Mouse (Mus musculus) hindbrain, postnatal 0 days (tissue): ENCODE data around the gene Agrp. TPM values are rescaled to one million over a fixed set of nuclear protein-coding genes. Genes with fewer than 3 reads are reported as not detected.

Source experiments
- ATAC-seq: fragments of 200-750 bp; cut with Nextera tagmentation; 2 replicates; pipeline ENCODE4 v1.8.0; 2017; ENCODE audit warnings: mild to moderate bottlenecking, moderate TSS enrichment, moderate library complexity
- DNase-seq: peaks from one replicate; pipeline ENCODE4 v3.0.0-alpha.2; 2015; ENCODE audit warnings: low spot score
- H3K27ac ChIP-seq: fragments of 300-500 bp; sonication (generic); 2 replicates; pipeline ENCODE4 v1.5.1; 2014; ENCODE audit warnings: mild to moderate bottlenecking
- H3K27me3 ChIP-seq: fragments of 300-500 bp; sonication (generic); 2 replicates; pipeline ENCODE4 v1.6.1; 2014; ENCODE audit warnings: low read length, mixed read lengths; ENCODE audit not compliant: insufficient read depth
- H3K36me3 ChIP-seq: fragments of 300-500 bp; sonication (generic); 2 replicates; pipeline ENCODE4 v1.6.1; 2014; ENCODE audit warnings: low read length, mixed read lengths; ENCODE audit not compliant: insufficient read depth
- H3K4me1 ChIP-seq: fragments of 300-500 bp; sonication (generic); 2 replicates; pipeline ENCODE4 v1.6.1; 2014; ENCODE audit warnings: antibody characterized with exemption, low read length, mixed read lengths; ENCODE audit not compliant: insufficient read depth
- H3K4me2 ChIP-seq: fragments of 300-500 bp; sonication (generic); 2 replicates; pipeline ENCODE4 v1.6.1; 2014; ENCODE audit warnings: low read depth, mild to moderate bottlenecking, low read length, moderate library complexity, mixed read lengths
- H3K4me3 ChIP-seq: fragments of 300-500 bp; sonication (generic); 2 replicates; pipeline ENCODE4 v1.5.1; 2014; ENCODE audit warnings: low read length
- H3K9ac ChIP-seq: fragments of 300-500 bp; sonication (generic); replicated peaks from 2 replicates; pipeline ENCODE4 v1.6.1; 2014; ENCODE audit warnings: mild to moderate bottlenecking, low read length, moderate library complexity, mixed read lengths
- H3K9me3 ChIP-seq: fragments of 300-500 bp; sonication (generic); 2 replicates; pipeline ENCODE4 v1.6.1; 2016; ENCODE audit warnings: low read length, mixed read lengths
- CTCF ChIP-seq: IDR thresholded peaks from 2 replicates; pipeline ENCODE4 v1.5.1; 2016; ENCODE audit warnings: antibody characterized with exemption, control low read depth, low read depth
- WGBS: fragments of 180-500 bp; shearing (Covaris S2); extraction: QIAGEN DNeasy Blood & Tissue Kit; methylation state at CpG from one replicate; pipeline ENCODE4 v1.1.7; 2014; 5-methylcytosine and 5-hydroxymethylcytosine counted together
- polyA plus RNA-seq: library from polyadenylated mRNA; unstranded; fragments of >200 nt; fragmentation: Nextera tagmentation; extraction: Ambion mirVana; gene quantifications from 2 replicates; pipeline ENCODE4 v1.2.1, GENCODE M21; 2015
- total RNA-seq: library from RNA; depleted of rRNA; stranded (reverse); fragments of >200 nt; gene quantifications from 2 replicates; pipeline ENCODE4 v1.2.3, GENCODE M21; 2014

Agrp gene
- total and polyA plus RNA-seq, 2 experiments from 2014 or later, result 1.3 to 2.1 TPM

DNA sequence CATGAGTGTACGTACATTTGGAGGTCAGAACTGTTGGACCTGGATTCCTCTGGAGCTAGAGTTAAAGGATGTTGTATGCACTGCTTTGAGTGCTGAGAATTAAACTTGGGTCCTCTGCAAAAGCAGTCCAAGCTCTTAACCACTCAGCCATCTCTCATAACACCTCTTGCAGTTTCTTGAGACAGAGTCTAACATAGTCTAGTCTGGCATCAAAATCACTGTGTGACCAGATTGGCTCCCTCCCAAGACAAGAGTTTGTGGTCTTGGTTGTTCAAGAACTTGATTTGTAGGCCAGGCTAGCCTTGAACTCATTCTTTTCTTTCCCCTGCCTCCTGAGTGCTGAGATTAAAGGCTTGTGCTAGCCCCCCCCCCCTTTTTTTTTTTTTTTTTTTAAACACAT lies 11.7 kb upstream of the Agrp start:
- ATAC-seq, result no peak
- H3K4me2 ChIP-seq, result no peak overlapping the region
- TF ChIP-seq CTCF, result no peak
- WGBS, result 95% methylated on average over 1 of the region's 1 CpGs
- H3K27ac ChIP-seq, result no peak overlapping the region
- H3K9ac ChIP-seq, result no peak overlapping the region
- peaks cover 5% of the 10 kb centered on the region; the same call in 1 of the 2 replicates for H3K36me3 ChIP-seq
- no peaks in the 10 kb centered on the region for H3K9me3 ChIP-seq
- DNase-seq, result no peak
- no peaks in the 10 kb centered on the region for H3K4me1 ChIP-seq
- no peak overlapping the region for H3K4me3 ChIP-seq
- H3K27me3 ChIP-seq, result no peaks in the 10 kb centered on the region

DNA sequence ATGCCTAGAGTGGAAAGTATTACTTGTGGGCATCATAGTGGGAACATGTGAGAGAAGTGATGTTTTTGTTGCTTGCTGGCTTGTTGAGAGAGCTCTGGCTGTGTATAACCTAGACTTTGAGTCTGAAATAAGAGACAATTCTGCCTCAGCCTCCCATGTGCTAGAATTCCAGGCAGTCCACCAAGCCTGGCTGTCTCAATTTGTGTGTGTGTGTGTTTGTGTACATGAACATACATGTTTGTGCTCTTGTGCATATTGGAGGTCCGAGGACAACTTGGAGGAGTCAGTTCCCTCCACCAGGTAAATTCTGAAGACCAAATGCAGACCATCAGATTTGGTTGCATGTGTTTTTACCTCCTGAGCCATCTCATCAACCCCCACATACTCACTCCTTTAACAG lies 8.0 kb upstream of the Agrp start:
- TF ChIP-seq CTCF, result no peak
- no peak overlapping the region for H3K4me2 ChIP-seq
- ATAC-seq, result no peak
- H3K9me3 ChIP-seq, result no peaks in the 10 kb centered on the region
- WGBS, result 96% methylated on average over 1 of the region's 1 CpGs
- no peaks in the 10 kb centered on the region for H3K4me1 ChIP-seq
- H3K9ac ChIP-seq, result no peak overlapping the region
- no peak overlapping the region for H3K27ac ChIP-seq
- H3K4me3 ChIP-seq, result no peak overlapping the region
- H3K36me3 ChIP-seq, result no peaks in the 10 kb centered on the region; the same call in 1 of the 2 replicates
- no peak for DNase-seq
- no peaks in the 10 kb centered on the region for H3K27me3 ChIP-seq

- peaks cover 9% of the 10 kb centered on the region; the same call in 1 of the 2 replicates for H3K4me1 ChIP-seq
- WGBS, result 56% methylated on average over 2 of the region's 2 CpGs
These were observed 3.3 kb upstream of the Agrp start for GRCm38 (mm10) chr8:105640511-105640910.

GRCm38 (mm10) chr8:105639835-105640234 lies 2.6 kb upstream of the Agrp start:
- H3K36me3 ChIP-seq, result no peaks in the 10 kb centered on the region
- H3K4me3 ChIP-seq, result no peak overlapping the region
- H3K4me2 ChIP-seq, result no peak overlapping the region
- H3K9ac ChIP-seq, result no peak overlapping the region
- no peak overlapping the region for H3K27ac ChIP-seq
- 64% methylated on average over 1 of the region's 1 CpGs for WGBS
- no peak for DNase-seq
- no peaks in the 10 kb centered on the region for H3K9me3 ChIP-seq
- no peak for ATAC-seq
- H3K4me1 ChIP-seq, result peaks cover 9% of the 10 kb centered on the region; the same call in 1 of the 2 replicates
- H3K27me3 ChIP-seq, result no peaks in the 10 kb centered on the region
- no peak for TF ChIP-seq CTCF

More at GRCm38 (mm10) chr8:105640511-105640910, 3.3 kb upstream of the Agrp start:
- no peak overlapping the region for H3K27ac ChIP-seq
- no peak overlapping the region for H3K4me2 ChIP-seq
- no peaks in the 10 kb centered on the region for H3K9me3 ChIP-seq
- TF ChIP-seq CTCF, result no peak
- DNase-seq (peak; percentile 48), ATAC-seq (no peak)
- H3K36me3 ChIP-seq, result no peaks in the 10 kb centered on the region; the same call in 1 of the 2 replicates
- no peak overlapping the region for H3K4me3 ChIP-seq
- H3K9ac ChIP-seq, result no peak overlapping the region
- no peaks in the 10 kb centered on the region for H3K27me3 ChIP-seq

DNA sequence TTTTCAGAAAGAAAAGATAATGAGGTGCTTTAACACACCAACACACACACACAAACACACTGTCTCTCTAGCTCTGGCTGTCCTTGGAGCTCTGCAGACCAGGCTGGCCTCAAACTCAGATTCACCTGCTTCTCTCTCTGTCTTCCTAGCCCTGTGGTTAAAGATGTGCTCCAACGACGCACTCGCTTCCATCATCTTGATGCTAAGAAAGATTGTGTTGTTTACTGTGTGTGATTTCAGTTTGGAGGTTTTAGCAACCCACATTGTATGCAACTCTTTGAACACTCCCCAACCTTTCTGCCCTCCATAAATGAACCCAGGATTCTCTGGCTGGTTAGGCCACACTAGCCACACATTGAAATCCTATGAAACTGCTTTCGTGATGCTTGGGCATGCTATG lies 1.3 kb upstream of the Agrp start:
- no peaks in the 10 kb centered on the region for H3K36me3 ChIP-seq
- no peak for ATAC-seq
- H3K4me3 ChIP-seq, result 0 out of 2 replicates have a peak overlapping the region, but pooled peaks have one; percentile 59
- WGBS, result 85% methylated on average over 4 of the region's 4 CpGs
- TF ChIP-seq CTCF, result no peak
- H3K27me3 ChIP-seq, result no peaks in the 10 kb centered on the region
- H3K9ac ChIP-seq, result no peak overlapping the region
- peak overlapping the region; percentile 83 for H3K4me2 ChIP-seq
- peaks cover 9% of the 10 kb centered on the region; the same call in 1 of the 2 replicates for H3K4me1 ChIP-seq
- H3K27ac ChIP-seq, result no peak overlapping the region
- H3K9me3 ChIP-seq, result no peaks in the 10 kb centered on the region
- no peak for DNase-seq

- H3K4me1 ChIP-seq, result peaks cover 9% of the 10 kb centered on the region; the same call in 1 of the 2 replicates
- ATAC-seq, result no peak
- peak; percentile 26 for DNase-seq
- H3K27ac ChIP-seq, result peak overlapping the region; percentile 100
- H3K4me3 ChIP-seq, result peak overlapping the region; percentile 59
- no peak for TF ChIP-seq CTCF
- H3K9ac ChIP-seq, result peak overlapping the region; percentile 88
- H3K27me3 ChIP-seq, result no peaks in the 10 kb centered on the region
- H3K36me3 ChIP-seq, result no peaks in the 10 kb centered on the region
- WGBS, result under 1% methylated on average over 11 of the region's 11 CpGs
- peak overlapping the region; percentile 83 for H3K4me2 ChIP-seq
- H3K9me3 ChIP-seq, result no peaks in the 10 kb centered on the region
These were observed 428 bp upstream of the Agrp start for GRCm38 (mm10) chr8:105637601-105638041.
